Mouse (Mus musculus): ENCODE results near the gene Dmrt3. TPM values are rescaled to one million over a fixed set of nuclear protein-coding genes. Genes with fewer than 3 reads are reported as not detected.

Gene Dmrt3
- total and polyA plus RNA-seq, 3 experiments = not detected

DNA sequence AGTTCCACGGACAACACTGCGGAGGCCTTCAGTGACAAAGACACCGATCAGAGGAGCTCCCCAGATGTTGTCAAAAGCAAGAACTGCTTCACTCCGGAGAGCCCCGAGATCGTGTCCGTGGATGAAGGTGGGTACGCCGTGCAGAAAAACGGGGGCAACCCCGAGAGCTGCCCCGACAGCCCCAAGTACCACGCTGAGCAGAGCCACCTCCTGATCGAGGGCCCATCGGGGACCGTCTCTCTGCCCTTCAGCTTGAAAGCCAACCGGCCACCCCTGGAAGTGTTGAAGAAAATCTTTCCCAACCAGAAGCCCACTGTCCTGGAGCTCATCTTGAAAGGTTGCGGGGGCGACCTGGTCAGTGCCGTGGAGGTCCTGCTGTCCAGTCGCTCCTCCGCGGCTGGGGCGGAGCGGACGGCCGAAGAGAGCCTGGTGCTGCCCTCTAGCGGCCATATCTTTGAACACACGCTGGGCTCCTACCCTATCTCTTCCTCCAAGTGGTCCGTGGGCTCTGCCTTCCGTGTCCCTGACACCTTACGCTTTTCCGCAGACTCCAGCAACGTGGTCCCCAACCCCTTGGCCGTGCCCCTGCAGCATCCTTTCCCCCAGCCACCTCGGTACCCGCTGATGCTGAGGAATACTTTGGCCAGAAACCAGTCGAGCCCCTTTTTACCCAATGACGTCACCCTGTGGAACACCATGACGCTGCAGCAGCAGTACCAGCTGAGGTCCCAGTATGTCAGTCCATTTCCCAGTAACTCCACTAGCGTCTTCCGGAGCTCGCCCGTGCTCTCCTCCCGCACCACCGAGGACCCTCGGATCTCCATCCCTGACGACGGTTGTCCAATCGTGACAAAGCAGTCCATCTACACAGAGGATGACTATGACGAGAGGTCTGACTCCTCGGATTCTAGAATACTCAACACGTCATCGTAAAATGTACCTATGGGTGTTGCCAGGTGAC is 12.5 kb downstream of the Dmrt3 start:
- Histone ChIP-seq H3K27me3 (replicated peaks) (no peaks in the 10 kb centered on the region), H3K4me1 (ENCODE audit: control insufficient read depth in 1 of 2, insufficient read depth in 2 of 2) (peaks cover 4% of the 10 kb centered on the region in 2 experiments; a peak in 1 of 4 replicates), H3K79me2 (replicated peaks; ENCODE audit: control insufficient read depth, extremely low read depth, insufficient read depth, poor library complexity, severe bottlenecking) (no peaks in the 10 kb centered on the region), H3K9ac (ENCODE audit: insufficient read depth, low read depth) (no peak overlapping the region), H3K9me3 (replicated peaks; ENCODE audit: low read length) (peaks cover 3% of the 10 kb centered on the region), H3K36me3 (replicated peaks in 1 of 2; ENCODE audit: control insufficient read depth in 1 of 2, insufficient read depth in 1 of 2, low read length in 1 of 2) (no peaks in the 10 kb centered on the region), H3K4me2 (ENCODE audit: insufficient read depth, low read depth, poor library complexity, severe bottlenecking) (peak overlapping the region; percentile 39), H3K27ac (ENCODE audit: insufficient read depth, low read depth) (no peak overlapping the region), H3K4me3 (replicated peaks in 1 of 3; ENCODE audit: low read depth in 2 of 3, low read length in 2 of 3, poor library complexity in 1 of 3) (peak overlapping the region in 2 of 3 experiments; percentile 17 to 30)
- TF ChIP-seq IRF4 (IDR thresholded peaks at IDR 0.05; ENCODE audit: low read depth, low read length) (no peak), BHLHE40 (IDR thresholded peaks at IDR 0.05; ENCODE audit: low read depth, low read length) (no peak), ZNF384 (IDR thresholded peaks at IDR 0.05; ENCODE audit: low read depth, low read length) (no peak), E2F4 (IDR thresholded peaks at IDR 0.05; ENCODE audit: insufficient replicate concordance, low read depth, low read length) (no peak), ZC3H11A (IDR thresholded peaks at IDR 0.05; ENCODE audit: low read depth, low read length) (no peak; the same call in 1 of the 2 replicates), CHD2 (IDR thresholded peaks at IDR 0.05; ENCODE audit: low read length) (no peak), SMC3 (IDR thresholded peaks at IDR 0.05; ENCODE audit: low read depth, low read length) (peak; percentile 67), NRF1 (IDR thresholded peaks at IDR 0.05; ENCODE audit: low read depth, low read length) (no peak), KAT2A (IDR thresholded peaks at IDR 0.05; ENCODE audit: insufficient replicate concordance, low read length) (no peak), MAFK (IDR thresholded peaks at IDR 0.05; ENCODE audit: insufficient replicate concordance, low read length) (no peak), ELF1 (IDR thresholded peaks at IDR 0.05; ENCODE audit: low read depth, low read length) (no peak), USF2 (conservative IDR thresholded peaks at IDR 0.05; ENCODE audit: low read depth, low read length) (no peak), MYC (IDR thresholded peaks at IDR 0.05; ENCODE audit: low read depth, low read length) (no peak), JUN (IDR thresholded peaks at IDR 0.05; ENCODE audit: insufficient read depth, low read depth, low read length) (peak; percentile 34; the same call in 1 of the 2 replicates), RCOR1 (conservative IDR thresholded peaks at IDR 0.05; ENCODE audit: low read depth, low read length) (no peak), UBTF (IDR thresholded peaks at IDR 0.05; ENCODE audit: low read depth, low read length) (no peak), SIN3A (IDR thresholded peaks at IDR 0.05; ENCODE audit: low read length) (no peak), MAX (IDR thresholded peaks at IDR 0.05; ENCODE audit: low read length) (no peak), GABPA (IDR thresholded peaks at IDR 0.05; ENCODE audit: insufficient replicate concordance, low read depth, low read length) (no peak), ETS1 (conservative IDR thresholded peaks at IDR 0.05; ENCODE audit: low read depth, low read length) (no peak), NELFE (IDR thresholded peaks at IDR 0.05; ENCODE audit: low read depth, low read length) (0 out of 2 replicates have a peak, but pooled peaks have one; percentile 34), TBP (conservative IDR thresholded peaks at IDR 0.05; ENCODE audit: low read depth, low read length) (no peak), JUND (conservative IDR thresholded peaks at IDR 0.05; ENCODE audit: low read depth, low read length) (0 out of 2 replicates have a peak, but pooled peaks have one; percentile 28), MXI1 (IDR thresholded peaks at IDR 0.05; ENCODE audit: low read depth, low read length) (no peak), CTCF (conservative IDR thresholded peaks at IDR 0.05 in 1 of 2, IDR thresholded peaks at IDR 0.05 in 1 of 2; ENCODE audit: low read depth in 2 of 2, low read length in 2 of 2) (peak; percentile 44 to 76; a peak in 3 of 4 replicates), HCFC1 (IDR thresholded peaks at IDR 0.05; ENCODE audit: low read depth, low read length) (no peak), TCF12 (IDR thresholded peaks at IDR 0.05; ENCODE audit: low read depth, low read length) (no peak), CHD1 (IDR thresholded peaks at IDR 0.05; ENCODE audit: low read depth, low read length) (no peak), MEF2A (IDR thresholded peaks at IDR 0.05; ENCODE audit: borderline replicate concordance, low read depth, low read length) (peak; percentile 34; the same call in 1 of the 2 replicates), ZMIZ1 (IDR thresholded peaks at IDR 0.05; ENCODE audit: low read depth, low read length) (no peak), RAD21 (IDR thresholded peaks at IDR 0.05; ENCODE audit: low read depth, low read length) (peak; percentile 47), USF1 (IDR thresholded peaks at IDR 0.05; ENCODE audit: low read depth, low read length) (no peak), EP300 (IDR thresholded peaks at IDR 0.05; ENCODE audit: low read length) (no peak), ZKSCAN1 (IDR thresholded peaks at IDR 0.05; ENCODE audit: borderline replicate concordance, low read depth, low read length) (no peak), PAX5 (IDR thresholded peaks at IDR 0.05; ENCODE audit: low read length) (no peak), POLR2A (IDR thresholded peaks at IDR 0.05; ENCODE audit: low read depth, low read length) (no peak), MAZ (IDR thresholded peaks at IDR 0.05; ENCODE audit: low read depth, low read length) (no peak), POLR2AphosphoS2 (IDR thresholded peaks at IDR 0.05; ENCODE audit: low read depth, low read length) (no peak)
- dilution Hi-C loops (cut with MboI; ENCODE audit: extremely low pct_ligation_motif_present, extremely low pct_unique_long_range_greater_than_20kb, low sequenced_read_pairs) (no loop called here), in situ Hi-C loops (cut with MboI; ENCODE audit: low pct_ligation_motif_present, low pct_unique_long_range_greater_than_20kb, low sequenced_read_pairs) (no loop called here)
- peak; percentile 41 for DNase-seq (ENCODE audit: extremely low read depth)
